Mouse (Mus musculus) limb, embryonic 14.5 days (tissue): Measurements from ENCODE around the gene Snx17. TPM values are rescaled to one million over a fixed set of nuclear protein-coding genes. Genes with fewer than 3 reads are reported as not detected.

ENCODE experiments used
- ATAC-seq: fragments of 200-750 bp; cut with Nextera tagmentation; 2 replicates; pipeline ENCODE4 v1.8.0; 2017; ENCODE audit warnings: low read depth, moderate number of reproducible peaks, moderate TSS enrichment; ENCODE audit not compliant: low FRiP score
- DNase-seq: peaks from one replicate; pipeline ENCODE4 v3.0.0-alpha.2; 2015; ENCODE audit warnings: low spot score
- H3K27ac ChIP-seq: fragments of 300-500 bp; sonication (generic); replicated peaks from 2 replicates; pipeline ENCODE4 v1.5.1; 2014; ENCODE audit warnings: low read depth, mild to moderate bottlenecking, low read length, moderate library complexity, mixed read lengths
- H3K27me3 ChIP-seq: fragments of 300-500 bp; sonication (generic); 2 replicates; pipeline ENCODE4 v1.6.1; 2014; ENCODE audit warnings: low read length, mixed read lengths; ENCODE audit not compliant: control insufficient read depth, insufficient read depth
- H3K36me3 ChIP-seq: fragments of 300-500 bp; sonication (generic); 2 replicates; pipeline ENCODE4 v1.6.1; 2014; ENCODE audit warnings: mild to moderate bottlenecking, low read length, moderate library complexity, mixed read lengths; ENCODE audit not compliant: control insufficient read depth, insufficient read depth
- H3K4me1 ChIP-seq: fragments of 300-500 bp; sonication (generic); 2 replicates; pipeline ENCODE4 v1.6.1; 2014; ENCODE audit warnings: antibody characterized with exemption, low read length, mixed read lengths; ENCODE audit not compliant: control insufficient read depth, insufficient read depth
- H3K4me2 ChIP-seq: fragments of 300-500 bp; sonication (generic); replicated peaks from 2 replicates; pipeline ENCODE4 v1.6.1; 2014; ENCODE audit warnings: low read depth, mild to moderate bottlenecking, low read length, moderate library complexity; ENCODE audit not compliant: severe bottlenecking
- H3K4me3 ChIP-seq: fragments of 300-500 bp; sonication (generic); replicated peaks from 2 replicates; pipeline ENCODE4 v1.5.1; 2014; ENCODE audit warnings: low read length
- H3K9ac ChIP-seq: fragments of 300-500 bp; sonication (generic); 2 replicates; pipeline ENCODE4 v1.6.1; 2014; ENCODE audit warnings: mild to moderate bottlenecking, low read depth, low read length, moderate library complexity; ENCODE audit not compliant: severe bottlenecking
- H3K9me3 ChIP-seq: fragments of 300-500 bp; sonication (generic); 2 replicates; pipeline ENCODE4 v1.6.1; 2016; ENCODE audit warnings: low read length; ENCODE audit not compliant: control insufficient read depth
- POLR2A ChIP-seq: fragments of 200-500 bp; IDR thresholded peaks from 2 replicates; pipeline ENCODE4 v1.8.0; 2012; ENCODE audit warnings: inconsistent platforms, mild to moderate bottlenecking, moderate library complexity, borderline replicate concordance; ENCODE audit not compliant: insufficient read depth, insufficient read length; ENCODE audit errors: extremely low read depth
- WGBS: fragments of 180-500 bp; shearing (Covaris S2); extraction: QIAGEN DNeasy Blood & Tissue Kit; methylation state at CpG from one replicate; pipeline ENCODE4 v1.1.7; 2014; 5-methylcytosine and 5-hydroxymethylcytosine counted together
- polyA plus RNA-seq, 2 experiments: library from polyadenylated mRNA; depleted of rRNA in 1 of 2; stranded (reverse) in 1 of 2; unstranded in 1 of 2; fragments of >200 nt; fragmentation: Nextera tagmentation in 1 of 2; extraction: Ambion mirVana in 1 of 2; gene quantifications; 2 replicates each; pipeline versions ENCODE4 v1.2.1 to v1.2.3; 2012 to 2014

Snx17 gene
- polyA plus RNA-seq, 2 experiments, result 108 to 139 TPM

GRCm38 (mm10) chr5:31193631-31194281 is 729 bp downstream of the Snx17 start:
- 12% methylated on average over 25 of the region's 25 CpGs for WGBS
- Histone ChIP-seq H3K4me3 (peak overlapping the region; percentile 91), H3K9me3 (no peaks in the 10 kb centered on the region), H3K27me3 (no peaks in the 10 kb centered on the region), H3K4me2 (peak overlapping the region; percentile 91), H3K36me3 (peaks cover 70% of the 10 kb centered on the region), H3K27ac (peak overlapping the region; percentile 82), H3K9ac (peak overlapping the region; percentile 92), H3K4me1 (peaks cover 16% of the 10 kb centered on the region)
- 0 out of 2 replicates have a peak, but pooled peaks have one; percentile 0 for ATAC-seq
- TF ChIP-seq POLR2A, result no peak
- no peak for DNase-seq

GRCm38 (mm10) chr5:31194486-31195485 is 1.8 kb downstream of the Snx17 start:
- H3K27me3 ChIP-seq, result no peaks in the 10 kb centered on the region
- H3K27ac ChIP-seq, result no peak overlapping the region
- peaks cover 73% of the 10 kb centered on the region for H3K36me3 ChIP-seq
- H3K4me2 ChIP-seq, result no peak overlapping the region
- peaks cover 16% of the 10 kb centered on the region for H3K4me1 ChIP-seq
- H3K9ac ChIP-seq, result peak overlapping the region; percentile 92; the same call in 1 of the 2 replicates
- 90% methylated on average over 16 of the region's 16 CpGs for WGBS
- peak overlapping the region; percentile 91; the same call in 1 of the 2 replicates for H3K4me3 ChIP-seq
- ATAC-seq (no peak), DNase-seq (no peak)
- no peak for TF ChIP-seq POLR2A
- H3K9me3 ChIP-seq, result no peaks in the 10 kb centered on the region

DNA sequence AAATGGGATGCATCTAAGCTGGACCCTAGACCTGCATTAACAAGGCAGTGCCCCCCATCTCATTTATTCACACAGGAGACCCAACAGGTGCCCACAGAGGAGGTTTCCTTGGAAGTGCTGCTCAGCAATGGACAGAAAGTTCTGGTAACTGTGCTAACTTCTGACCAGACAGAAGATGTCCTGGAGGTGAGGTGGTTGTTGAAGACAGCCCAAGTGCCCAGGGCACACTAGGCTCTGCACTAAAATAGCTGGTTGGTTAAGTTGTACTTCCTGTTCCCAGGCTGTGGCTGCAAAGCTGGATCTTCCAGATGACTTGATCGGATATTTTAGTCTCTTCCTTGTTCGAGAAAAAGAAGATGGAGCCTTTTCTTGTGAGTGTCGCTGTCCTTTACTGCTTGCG is 2.6 kb downstream of the Snx17 start:
- H3K4me1 ChIP-seq, result peaks cover 20% of the 10 kb centered on the region
- H3K27ac ChIP-seq, result no peak overlapping the region
- no peak for TF ChIP-seq POLR2A
- DNase-seq (no peak), ATAC-seq (no peak)
- H3K4me2 ChIP-seq, result no peak overlapping the region
- no peak overlapping the region for H3K9ac ChIP-seq
- WGBS, result 94% methylated on average over 4 of the region's 4 CpGs
- H3K4me3 ChIP-seq, result no peak overlapping the region
- peaks cover 73% of the 10 kb centered on the region for H3K36me3 ChIP-seq
- H3K27me3 ChIP-seq, result no peaks in the 10 kb centered on the region
- peaks cover 4% of the 10 kb centered on the region for H3K9me3 ChIP-seq

GRCm38 (mm10) chr5:31196207-31196606 is 3.2 kb downstream of the Snx17 start:
- 96% methylated on average over 10 of the region's 10 CpGs for WGBS
- DNase-seq (no peak), ATAC-seq (no peak)
- TF ChIP-seq POLR2A, result no peak
- Histone ChIP-seq H3K4me2 (no peak overlapping the region), H3K4me3 (no peak overlapping the region), H3K27me3 (no peaks in the 10 kb centered on the region), H3K4me1 (peaks cover 21% of the 10 kb centered on the region), H3K27ac (no peak overlapping the region), H3K36me3 (peaks cover 69% of the 10 kb centered on the region), H3K9ac (no peak overlapping the region), H3K9me3 (peaks cover 4% of the 10 kb centered on the region)

- Histone ChIP-seq H3K4me1 (peaks cover 14% of the 10 kb centered on the region), H3K4me2 (no peak overlapping the region), H3K36me3 (peaks cover 67% of the 10 kb centered on the region), H3K27me3 (no peaks in the 10 kb centered on the region), H3K27ac (no peak overlapping the region), H3K4me3 (no peak overlapping the region), H3K9me3 (peaks cover 4% of the 10 kb centered on the region), H3K9ac (no peak overlapping the region)
- ATAC-seq, result no peak
- DNase-seq, result no peak
- 94% methylated on average over 12 of the region's 12 CpGs for WGBS
- TF ChIP-seq POLR2A, result no peak
Observed at GRCm38 (mm10) chr5:31197072-31197471, 4.0 kb downstream of the Snx17 start.
